Mouse (Mus musculus): ENCODE results near the gene G6pc. TPM values are rescaled to one million over a fixed set of nuclear protein-coding genes. Genes with fewer than 3 reads are reported as not detected.

G6pc gene
- total and polyA plus RNA-seq, 3 experiments, result not detected

- 79% methylated on average over 9 of the region's 9 CpGs for WGBS
- intact Hi-C loops (cut with DNase I), result no loop called here
Measured at GRCm38 (mm10) chr11:101335685-101336084, 31.7 kb upstream of the G6pc start.

DNA sequence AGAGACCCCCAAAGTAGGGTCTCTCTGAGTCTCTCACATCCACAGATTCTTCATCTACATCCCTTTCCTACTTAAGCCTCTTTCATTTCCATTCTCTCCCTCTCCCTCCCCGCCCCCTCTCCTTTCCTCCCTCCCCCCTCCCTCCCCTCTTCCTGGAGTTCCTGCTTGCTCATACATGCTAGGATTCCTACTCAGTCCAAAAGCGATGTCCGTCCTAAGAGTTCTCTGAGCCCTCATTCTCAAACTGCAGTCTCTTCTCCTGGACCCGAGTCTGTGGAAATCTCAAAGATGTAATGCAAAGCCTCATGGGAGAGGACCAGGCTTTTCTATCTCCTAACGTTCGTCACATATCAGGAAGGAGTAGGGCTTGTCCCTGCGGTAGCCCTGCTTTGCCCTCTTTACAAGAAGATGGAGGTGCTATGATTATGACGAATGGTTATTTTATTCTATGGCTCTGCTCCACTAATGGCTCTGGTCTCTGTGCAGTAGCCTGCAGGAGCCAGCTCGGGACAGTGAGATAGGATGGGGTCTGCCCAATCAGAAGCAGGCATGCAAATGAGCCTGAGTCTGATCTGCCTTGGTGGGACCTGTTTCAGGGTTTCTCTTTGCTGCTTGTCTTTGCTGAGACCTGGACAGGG, 29.1 kb upstream of the G6pc start:
- intact Hi-C loops (cut with DNase I), result no loop called here
- Histone ChIP-seq H3K79me2 (replicated peaks; ENCODE audit: control insufficient read depth, insufficient read depth, low read length) (no peaks in the 10 kb centered on the region), H3K4me1 (ENCODE audit: control insufficient read depth, insufficient read depth, low read length) (peaks cover 2% of the 10 kb centered on the region; the same call in 1 of the 2 replicates), H3K27ac (no peak overlapping the region), H3K27me3 (ENCODE audit: control insufficient read depth, insufficient read depth, low read length) (no peaks in the 10 kb centered on the region), H3K36me3 (ENCODE audit: control insufficient read depth, insufficient read depth, low read length) (no peaks in the 10 kb centered on the region), H3K4me3 (no peak overlapping the region), H3K9ac (ENCODE audit: low read depth, low read length) (no peak overlapping the region)
- DNase-seq, result peak in 1 of 2 experiments; percentile 12
- TF ChIP-seq EP300 (IDR thresholded peaks at IDR 0.05; ENCODE audit: insufficient read depth, low read depth, low read length), result no peak
- 18% methylated on average over 9 of the region's 9 CpGs for WGBS

More at GRCm38 (mm10) chr11:101335685-101336084, 31.7 kb upstream of the G6pc start:
- H3K27me3 ChIP-seq (ENCODE audit: control insufficient read depth, insufficient read depth, low read length), result no peaks in the 10 kb centered on the region
- no peak overlapping the region for H3K4me3 ChIP-seq
- no peak overlapping the region for H3K27ac ChIP-seq
- H3K36me3 ChIP-seq (ENCODE audit: control insufficient read depth, insufficient read depth, low read length), result no peaks in the 10 kb centered on the region
- H3K9ac ChIP-seq (ENCODE audit: low read depth, low read length), result no peak overlapping the region
- H3K79me2 ChIP-seq (replicated peaks; ENCODE audit: control insufficient read depth, insufficient read depth, low read length), result no peaks in the 10 kb centered on the region
- H3K4me1 ChIP-seq (ENCODE audit: control insufficient read depth, insufficient read depth, low read length), result peaks cover 2% of the 10 kb centered on the region; the same call in 1 of the 2 replicates
- TF ChIP-seq EP300 (IDR thresholded peaks at IDR 0.05; ENCODE audit: insufficient read depth, low read depth, low read length), result no peak
- TF ChIP-seq CTCF (IDR thresholded peaks at IDR 0.05), result peak; percentile 21; the same call in 1 of the 2 replicates
- DNase-seq, result no peak

DNA sequence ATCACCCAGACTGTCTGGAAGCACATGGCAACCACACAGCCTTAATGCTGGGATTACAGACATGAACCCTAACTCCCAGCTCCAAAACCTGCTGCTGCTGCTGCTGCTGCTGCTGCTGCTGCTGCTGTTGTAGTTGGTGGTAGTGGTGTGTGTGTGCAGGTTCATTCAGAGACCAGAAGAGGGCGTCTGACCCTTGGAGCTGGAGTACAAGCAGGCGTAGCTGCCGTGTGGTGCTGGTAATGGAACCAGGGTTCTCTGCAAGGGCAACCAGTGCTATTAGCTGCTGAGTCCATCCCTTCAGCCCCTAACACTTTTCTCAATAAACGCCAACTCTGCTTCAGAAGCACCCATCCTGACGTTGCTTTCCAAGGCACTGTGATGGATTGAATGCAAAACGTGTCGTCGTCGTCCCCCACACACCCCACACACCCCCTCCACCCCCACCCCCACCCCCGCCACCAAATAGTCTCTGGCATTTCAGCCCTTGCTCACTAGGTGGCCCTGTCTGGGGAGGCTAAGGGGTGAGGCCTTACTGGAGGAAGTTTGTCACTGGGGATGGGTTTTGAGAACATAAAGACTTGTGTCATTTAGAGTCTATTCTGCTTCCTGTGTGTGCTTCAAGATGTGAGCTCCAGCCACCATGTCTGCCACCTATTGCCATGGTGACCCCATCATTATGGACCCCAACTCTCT, 20.1 kb upstream of the G6pc start:
- Histone ChIP-seq H3K79me2 (replicated peaks; ENCODE audit: control insufficient read depth, insufficient read depth, low read length) (no peaks in the 10 kb centered on the region), H3K27ac (no peak overlapping the region), H3K4me3 (no peak overlapping the region), H3K9ac (ENCODE audit: low read depth, low read length) (no peak overlapping the region), H3K36me3 (ENCODE audit: control insufficient read depth, insufficient read depth, low read length) (no peaks in the 10 kb centered on the region), H3K27me3 (ENCODE audit: control insufficient read depth, insufficient read depth, low read length) (no peaks in the 10 kb centered on the region), H3K4me1 (ENCODE audit: control insufficient read depth, insufficient read depth, low read length) (peaks cover 2% of the 10 kb centered on the region)
- intact Hi-C loops (cut with DNase I), result no loop called here
- DNase-seq, result no peak
- TF ChIP-seq POLR2A (IDR thresholded peaks at IDR 0.05; ENCODE audit: insufficient read depth, low read depth, low read length) (no peak), CTCF (IDR thresholded peaks at IDR 0.05) (0 out of 2 replicates have a peak, but pooled peaks have one; percentile 3)
- WGBS, result 80% methylated on average over 10 of the region's 10 CpGs

DNA sequence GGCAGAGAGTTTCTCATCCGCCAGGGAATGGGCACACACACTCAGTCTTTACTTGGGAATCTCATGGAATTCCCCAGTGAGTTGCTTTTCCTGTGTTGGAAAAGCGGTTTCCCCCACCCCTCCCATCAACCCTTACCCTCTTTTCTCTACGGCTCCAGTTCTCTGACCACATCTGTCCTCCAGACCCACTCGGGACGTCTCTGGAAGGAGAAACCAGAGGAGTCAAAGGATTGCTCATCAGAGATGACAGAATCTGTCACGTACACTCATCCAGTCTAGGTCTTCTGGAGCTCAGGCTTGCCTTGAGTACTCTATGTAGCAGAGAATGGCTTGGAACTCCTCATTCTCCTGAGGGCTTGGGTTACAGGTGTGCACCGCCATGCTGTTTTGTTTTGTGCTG, 18.6 kb upstream of the G6pc start:
- Histone ChIP-seq H3K4me1 (ENCODE audit: control insufficient read depth, insufficient read depth, low read length) (no peaks in the 10 kb centered on the region), H3K36me3 (ENCODE audit: control insufficient read depth, insufficient read depth, low read length) (no peaks in the 10 kb centered on the region), H3K79me2 (replicated peaks; ENCODE audit: control insufficient read depth, insufficient read depth, low read length) (no peaks in the 10 kb centered on the region), H3K9ac (ENCODE audit: low read depth, low read length) (no peak overlapping the region), H3K27ac (no peak overlapping the region), H3K4me3 (no peak overlapping the region), H3K27me3 (ENCODE audit: control insufficient read depth, insufficient read depth, low read length) (no peaks in the 10 kb centered on the region)
- TF ChIP-seq CTCF (IDR thresholded peaks at IDR 0.05) (no peak), EP300 (IDR thresholded peaks at IDR 0.05; ENCODE audit: insufficient read depth, low read depth, low read length) (no peak), POLR2A (IDR thresholded peaks at IDR 0.05; ENCODE audit: insufficient read depth, low read depth, low read length) (no peak)
- no peak for DNase-seq
- 41% methylated on average over 7 of the region's 7 CpGs for WGBS
- intact Hi-C loops (cut with DNase I), result no loop called here

- WGBS, result 76% methylated on average over 3 of the region's 3 CpGs
Measured at GRCm38 (mm10) chr11:101349216-101349615, 18.1 kb upstream of the G6pc start.

DNA sequence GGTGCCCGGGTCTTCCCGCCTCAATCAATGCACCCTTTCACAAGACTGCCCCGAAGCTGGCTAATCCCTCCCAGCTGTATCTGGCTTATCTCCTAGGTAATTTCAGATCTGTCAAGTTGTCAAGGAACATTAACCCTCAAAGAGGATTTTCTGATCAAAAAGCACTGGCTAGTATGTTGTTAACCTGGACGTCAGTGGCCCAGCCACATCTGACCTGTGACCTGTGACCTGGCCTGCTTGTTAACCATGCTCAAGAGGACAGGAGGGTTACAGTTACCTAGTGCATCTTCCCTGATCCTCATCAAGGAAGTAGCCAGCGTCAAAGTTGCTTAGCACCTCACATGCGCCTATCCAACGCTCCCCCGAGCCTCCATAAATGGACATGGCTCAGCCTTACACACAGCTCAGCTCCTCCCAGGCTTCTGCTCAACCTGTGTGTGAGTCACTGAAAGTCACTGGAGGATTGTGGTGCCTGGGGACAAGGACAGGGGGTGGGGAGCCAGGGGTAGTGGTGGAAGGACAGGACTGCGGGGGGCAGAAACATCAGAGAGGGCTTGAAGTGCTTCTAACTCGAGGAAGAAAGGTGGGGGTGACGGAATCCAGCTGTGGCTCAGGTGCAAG, 16.2 kb upstream of the G6pc start:
- no peak for DNase-seq
- H3K36me3 ChIP-seq (ENCODE audit: control insufficient read depth, insufficient read depth, low read length), result no peaks in the 10 kb centered on the region
- WGBS, result 66% methylated on average over 11 of the region's 11 CpGs

More at GRCm38 (mm10) chr11:101349216-101349615, 18.1 kb upstream of the G6pc start:
- TF ChIP-seq POLR2A (IDR thresholded peaks at IDR 0.05; ENCODE audit: insufficient read depth, low read depth, low read length), result no peak
- Histone ChIP-seq H3K79me2 (replicated peaks; ENCODE audit: control insufficient read depth, insufficient read depth, low read length) (no peaks in the 10 kb centered on the region), H3K4me1 (ENCODE audit: control insufficient read depth, insufficient read depth, low read length) (no peaks in the 10 kb centered on the region), H3K4me3 (no peak overlapping the region), H3K27me3 (ENCODE audit: control insufficient read depth, insufficient read depth, low read length) (no peaks in the 10 kb centered on the region), H3K27ac (no peak overlapping the region), H3K36me3 (ENCODE audit: control insufficient read depth, insufficient read depth, low read length) (no peaks in the 10 kb centered on the region), H3K9ac (ENCODE audit: low read depth, low read length) (no peak overlapping the region)
- intact Hi-C loops (cut with DNase I), result no loop called here
- DNase-seq, result no peak

More for the DNA sequence above, 16.2 kb upstream of the G6pc start:
- H3K79me2 ChIP-seq (replicated peaks; ENCODE audit: control insufficient read depth, insufficient read depth, low read length), result no peaks in the 10 kb centered on the region
- intact Hi-C loops (cut with DNase I), result no loop called here
- no peak overlapping the region for H3K27ac ChIP-seq
- H3K9ac ChIP-seq (ENCODE audit: low read depth, low read length), result no peak overlapping the region
- no peak for TF ChIP-seq CTCF (IDR thresholded peaks at IDR 0.05)
- TF ChIP-seq POLR2A (IDR thresholded peaks at IDR 0.05; ENCODE audit: insufficient read depth, low read depth, low read length), result no peak
- no peak for TF ChIP-seq EP300 (IDR thresholded peaks at IDR 0.05; ENCODE audit: insufficient read depth, low read depth, low read length)
- no peak overlapping the region for H3K4me3 ChIP-seq
- no peaks in the 10 kb centered on the region for H3K27me3 ChIP-seq (ENCODE audit: control insufficient read depth, insufficient read depth, low read length)
- H3K4me1 ChIP-seq (ENCODE audit: control insufficient read depth, insufficient read depth, low read length), result no peaks in the 10 kb centered on the region

All from heart, adult 2 months (tissue).